Mouse (Mus musculus): ENCODE measurements around the gene Tcf19.
A peak's percentile ranks its signal among the peaks of the same experiment; 100 is the strongest.

Tcf19 gene

GRCm38 (mm10) chr17:35516652-35517500 is at the start of gene Tcf19, which contains the start of gene Cchcr1:
TSS of gene Tcf19 (minus strand) at chr17:35516824.
TSS of gene Cchcr1 (plus strand) at chr17:35517100.
- peak; percentile 90 to 91 for DNase-seq (ENCODE audit: low spot score in 2 of 2)

GRCm38 (mm10) chr17:35558216-35558615 is 41.6 kb upstream of the Tcf19 start:
- no peak for DNase-seq (ENCODE audit: low spot score in 2 of 2)

GRCm38 (mm10) chr17:35557351-35557750 is 40.7 kb upstream of the Tcf19 start:
- no peak for DNase-seq (ENCODE audit: low spot score in 2 of 2)

GRCm38 (mm10) chr17:35556812-35557211 is 40.2 kb upstream of the Tcf19 start:
- DNase-seq (ENCODE audit: low spot score in 2 of 2) = no peak

- DNase-seq (ENCODE audit: low spot score in 2 of 2) = no peak
These were observed 39.7 kb upstream of the Tcf19 start for GRCm38 (mm10) chr17:35556186-35556765.

- DNase-seq (ENCODE audit: low spot score in 2 of 2) = no peak
These were observed 38.3 kb upstream of the Tcf19 start for GRCm38 (mm10) chr17:35554761-35555397.

GRCm38 (mm10) chr17:35554321-35554720 is 37.7 kb upstream of the Tcf19 start:
- no peak for DNase-seq (ENCODE audit: low spot score in 2 of 2)

- DNase-seq (ENCODE audit: low spot score in 2 of 2) = no peak
These were observed 35.3 kb upstream of the Tcf19 start, which contains the start of gene Cdsn for GRCm38 (mm10) chr17:35551881-35552414. TSS of gene Cdsn (plus strand) at chr17:35552128.

GRCm38 (mm10) chr17:35550871-35551270 is 34.2 kb upstream of the Tcf19 start:
- DNase-seq (ENCODE audit: low spot score in 2 of 2) = no peak

- no peak for DNase-seq (ENCODE audit: low spot score in 2 of 2)
These were observed 33.5 kb upstream of the Tcf19 start for GRCm38 (mm10) chr17:35550143-35550494.

- DNase-seq (ENCODE audit: low spot score in 2 of 2) = no peak
These were observed 33.0 kb upstream of the Tcf19 start for GRCm38 (mm10) chr17:35549437-35550142.

GRCm38 (mm10) chr17:35548636-35549035 is 32.0 kb upstream of the Tcf19 start:
- DNase-seq (ENCODE audit: low spot score in 2 of 2) = no peak

GRCm38 (mm10) chr17:35547465-35547864 is 30.8 kb upstream of the Tcf19 start:
- no peak for DNase-seq (ENCODE audit: low spot score in 2 of 2)

GRCm38 (mm10) chr17:35544680-35545079 is 28.1 kb upstream of the Tcf19 start:
- peak in 1 of 2 experiments; percentile 38 for DNase-seq (ENCODE audit: low spot score in 2 of 2)

- DNase-seq (ENCODE audit: low spot score in 2 of 2) = no peak
These were observed 27.4 kb upstream of the Tcf19 start for GRCm38 (mm10) chr17:35544001-35544400.

GRCm38 (mm10) chr17:35543412-35543861 is 26.8 kb upstream of the Tcf19 start:
- DNase-seq (ENCODE audit: low spot score in 2 of 2) = no peak

GRCm38 (mm10) chr17:35542761-35543411 is 26.3 kb upstream of the Tcf19 start:
- DNase-seq (ENCODE audit: low spot score in 2 of 2) = no peak

- no peak for DNase-seq (ENCODE audit: low spot score in 2 of 2)
These were observed 22.9 kb upstream of the Tcf19 start for GRCm38 (mm10) chr17:35539540-35539939.

GRCm38 (mm10) chr17:35538476-35538875 is 21.9 kb upstream of the Tcf19 start:
- DNase-seq (ENCODE audit: low spot score in 2 of 2) = no peak

GRCm38 (mm10) chr17:35537421-35537820 is 20.8 kb upstream of the Tcf19 start:
- DNase-seq (ENCODE audit: low spot score in 2 of 2) = no peak

- DNase-seq (ENCODE audit: low spot score in 2 of 2) = peak; percentile 35 to 67
These were observed 17.7 kb upstream of the Tcf19 start for GRCm38 (mm10) chr17:35534343-35534742.

All from spleen, postnatal 14 days (tissue).